Mouse (Mus musculus) v-Abl transformed pro-B cells (cell line): ENCODE data around the gene Hddc3.

Experiments used
- in situ Hi-C, 2 experiments: fragments of 400-800 bp; cut with MboI; formaldehyde crosslinking; loops; one replicate each; pipeline ENCODE4 v1.15.1; 2025; ENCODE audit not compliant: unreplicated experiment in 2 of 2

Gene Hddc3

GRCm38 (mm10) chr7:80387633-80388543 lies 45.0 kb downstream of the Hddc3 start, which contains the start of gene Fes:
Fes (minus strand) TSS chr7:80387946.
- in situ Hi-C loops: loop anchor here (5.0 to 25.0 kb wide), 6 partner anchors 167 to 464 kb away; partner anchors contain the start of gene Crtc3 (in 1 of the 2)

- in situ Hi-C loops: loop anchor here (10.0 to 25.0 kb wide), 3 partner anchors 163 to 763 kb away; partner anchors contain the start of gene Crtc3 (in 1 of the 2)
Measured at GRCm38 (mm10) chr7:80392119-80392518, 49.2 kb downstream of the Hddc3 start.

GRCm38 (mm10) chr7:80394600-80394999 lies 51.7 kb downstream of the Hddc3 start:
- in situ Hi-C loops: loop anchor here (10.0 to 25.0 kb wide), 3 partner anchors 160 to 760 kb away; partner anchors contain the start of gene Crtc3 (in 1 of the 2)

GRCm38 (mm10) chr7:80396427-80396826 lies 53.5 kb downstream of the Hddc3 start:
- in situ Hi-C loops: loop anchor here (10.0 to 25.0 kb wide), 3 partner anchors 158 to 758 kb away; partner anchors contain the start of gene Crtc3 (in 1 of the 2)

- in situ Hi-C loops: loop anchor here (10.0 to 25.0 kb wide), 3 partner anchors 157 to 757 kb away; partner anchors contain the start of gene Crtc3 (in 1 of the 2)
Measured at GRCm38 (mm10) chr7:80397986-80398385, 55.1 kb downstream of the Hddc3 start.

GRCm38 (mm10) chr7:80398654-80399444 lies 55.9 kb downstream of the Hddc3 start:
- in situ Hi-C loops: loop anchor here (10.0 to 25.0 kb wide), 3 partner anchors 156 to 756 kb away; partner anchors contain the start of gene Crtc3 (in 1 of the 2)

GRCm38 (mm10) chr7:80400099-80400498 lies 57.2 kb downstream of the Hddc3 start:
- in situ Hi-C loops: loop anchor here in 1 of 2 experiments (25.0 kb wide), 1 partner anchor 662 kb away; the partner anchor contains the start of gene Alpk3
